Mouse (Mus musculus): ENCODE data around the gene Cic.

- TF ChIP-seq POLR2A (IDR thresholded peaks at IDR 0.05; ENCODE audit: control insufficient read depth, extremely low read depth, insufficient read depth, low read length, poor library complexity) (no peak), CTCF (IDR thresholded peaks at IDR 0.05; ENCODE audit: borderline replicate concordance, control insufficient read depth, extremely low read depth, insufficient read depth, low read length, poor library complexity) (no peak)
Measured at GRCm38 (mm10) chr7:25271651-25272444, 4.3 kb downstream of the Cic start.

Measured in thymus, adult 2 months (tissue).